Mouse (Mus musculus): ENCODE data around the gene Nmb.
"Not testable (repeated sequence)": the region's sequence is repeated elsewhere in the genome, so short reads cannot be mapped to it uniquely, and the experiment has no call there.

Nmb gene

DNA sequence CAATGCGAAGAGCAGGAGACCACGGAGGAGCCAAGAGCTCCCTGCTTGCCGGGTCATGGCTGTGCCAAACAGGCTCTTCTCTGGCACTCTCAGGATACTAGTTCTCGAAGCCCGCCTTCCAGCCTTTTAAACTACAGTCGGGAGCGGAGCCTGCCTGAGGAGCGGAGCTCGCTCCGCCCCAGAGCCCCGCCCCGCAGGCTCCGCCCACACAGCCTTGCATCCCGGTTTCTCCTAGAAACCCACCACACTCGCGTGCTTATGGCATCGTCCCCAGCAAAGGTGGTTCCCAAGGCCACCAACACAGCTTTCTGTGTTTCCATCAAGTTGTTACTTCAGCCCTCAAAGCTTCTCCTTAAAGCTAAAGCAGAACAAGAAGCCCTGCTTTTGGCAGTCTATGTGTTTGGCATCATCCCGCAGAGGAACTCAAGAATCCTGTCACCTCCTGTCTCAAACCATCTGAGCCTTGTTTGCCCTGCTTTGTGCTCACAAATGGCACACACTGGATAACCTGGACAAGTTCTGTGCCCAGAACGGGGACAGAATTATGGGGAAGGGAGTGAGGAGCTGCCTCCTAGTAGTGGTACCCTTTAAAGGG is at the start of gene Nmb:
Gene Nmb (minus strand): TSS at position 156 of the 595 bp plus-strand sequence.
- DNase-seq: peak; percentile 67

DNA sequence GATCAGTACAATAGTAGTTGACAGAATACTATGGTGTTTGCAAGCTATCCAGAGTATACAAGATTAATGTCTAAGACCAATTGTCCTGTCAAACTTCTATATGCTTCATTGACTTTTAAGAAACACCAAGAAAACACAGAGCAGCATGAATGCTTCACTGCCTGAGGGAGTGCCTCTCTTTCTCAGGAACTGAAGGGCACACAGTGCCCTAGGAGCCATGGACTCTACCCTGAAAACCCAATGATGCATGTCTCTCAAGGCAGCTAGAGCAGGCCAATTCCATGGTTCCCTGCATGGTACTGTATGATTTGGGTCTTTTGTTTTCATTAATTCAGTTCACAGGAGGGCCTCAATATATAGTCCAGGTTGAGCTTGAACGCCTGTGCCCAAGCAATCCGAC is 49.4 kb upstream of the Nmb start:
- DNase-seq: no peak

DNA sequence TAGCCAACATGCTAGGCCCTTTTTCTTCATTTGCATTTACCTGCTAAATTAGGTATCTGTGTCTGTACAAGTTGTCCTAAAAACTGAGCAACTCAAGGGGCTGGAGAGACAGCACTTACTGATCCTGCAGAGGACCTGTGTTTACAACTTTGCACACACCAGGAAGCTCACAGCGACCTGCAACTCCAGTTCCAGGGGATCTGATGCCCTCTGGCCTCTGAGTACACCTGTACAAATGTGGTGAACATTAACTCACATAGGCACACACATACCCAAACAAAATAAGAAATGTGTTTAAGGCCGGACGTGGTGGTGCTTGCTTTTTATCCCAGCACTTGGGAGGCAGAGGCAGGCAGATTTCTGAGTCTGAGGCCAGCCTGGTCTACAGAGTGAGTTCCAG is 47.3 kb upstream of the Nmb start:
- DNase-seq: no peak

DNA sequence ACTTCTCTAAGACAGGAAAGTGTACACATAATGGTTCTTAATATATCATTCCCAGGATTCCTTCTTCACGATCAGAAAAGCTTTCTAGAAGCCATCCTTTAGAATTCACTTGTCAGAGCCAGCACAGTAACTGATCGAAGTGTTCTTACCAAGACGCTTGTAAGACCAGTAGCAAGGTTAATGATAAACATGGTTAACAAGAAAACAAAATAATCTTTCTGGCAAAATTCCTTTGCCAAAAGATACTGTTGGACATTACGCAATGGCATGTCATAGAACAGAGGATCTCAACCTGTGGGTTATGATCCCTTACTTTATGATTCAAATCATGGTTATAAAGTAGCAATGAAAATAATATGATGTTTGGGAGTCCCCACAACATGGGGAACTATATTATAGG is 46.6 kb upstream of the Nmb start:
- DNase-seq: no peak

DNA sequence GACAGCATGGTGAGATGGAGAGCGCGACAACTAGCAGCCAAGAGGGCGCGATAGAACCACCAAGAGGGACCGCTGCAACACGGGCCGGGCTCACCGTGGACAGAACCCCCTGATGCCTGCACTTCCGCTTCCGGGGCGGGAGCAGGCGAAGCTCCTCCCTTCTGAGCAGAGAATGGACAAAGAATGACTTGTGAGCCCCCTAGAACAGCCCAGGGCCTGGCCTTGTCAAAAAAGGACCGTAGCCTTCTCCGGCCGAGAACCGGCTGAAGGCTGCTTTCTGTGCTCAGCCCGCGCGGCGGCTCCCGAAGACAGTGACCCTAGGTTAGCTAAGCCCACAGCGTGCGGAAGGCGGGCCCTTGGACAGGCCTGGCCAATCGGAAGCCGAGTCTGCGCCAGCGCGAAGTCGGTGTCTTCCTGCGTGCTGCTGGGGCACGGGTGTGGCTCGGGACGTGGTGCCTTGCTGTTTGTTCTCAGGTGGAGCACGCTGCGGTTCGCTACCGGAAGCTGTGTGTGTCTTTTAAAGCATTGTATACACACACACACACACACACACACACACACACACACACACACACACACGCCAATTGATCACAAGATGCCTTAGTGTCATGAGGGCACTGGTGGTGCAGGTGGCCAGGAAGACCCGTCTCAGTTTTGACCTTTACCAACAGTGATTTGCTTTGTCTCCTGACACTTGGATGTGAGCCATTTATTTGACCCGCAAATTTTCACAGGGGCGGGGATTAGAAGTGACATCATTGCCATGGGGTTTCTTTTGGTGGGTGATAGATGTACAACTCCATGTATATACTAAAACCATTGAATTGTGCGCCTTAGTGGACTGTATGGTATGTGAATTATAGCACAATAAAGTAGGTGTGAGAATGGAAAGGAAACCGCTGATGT is 42.8 kb upstream of the Nmb start, which contains the start of gene Sec11a:
Gene Sec11a (minus strand): TSS at position 336 of the 906 bp plus-strand sequence.
- peak; percentile 96 for DNase-seq

DNA sequence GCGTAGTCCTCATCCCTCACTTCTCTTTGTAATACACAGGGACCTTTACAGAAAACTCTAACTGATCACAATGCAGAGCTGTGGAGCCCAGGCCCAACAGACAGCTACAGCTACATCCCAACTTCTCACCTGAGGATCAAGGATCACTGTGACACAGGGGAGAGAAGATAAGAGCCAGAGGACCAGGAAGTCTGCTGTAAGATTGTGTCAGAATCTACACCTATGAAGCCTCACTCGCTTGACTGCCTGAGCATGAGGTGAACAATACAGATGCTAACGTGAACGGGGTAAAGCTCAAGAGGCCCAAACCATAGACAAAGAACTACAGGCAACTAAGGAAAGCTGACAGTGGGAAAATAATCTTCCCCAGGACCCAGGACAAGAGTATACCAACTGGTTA is 34.9 kb upstream of the Nmb start:
- no peak for DNase-seq

DNA sequence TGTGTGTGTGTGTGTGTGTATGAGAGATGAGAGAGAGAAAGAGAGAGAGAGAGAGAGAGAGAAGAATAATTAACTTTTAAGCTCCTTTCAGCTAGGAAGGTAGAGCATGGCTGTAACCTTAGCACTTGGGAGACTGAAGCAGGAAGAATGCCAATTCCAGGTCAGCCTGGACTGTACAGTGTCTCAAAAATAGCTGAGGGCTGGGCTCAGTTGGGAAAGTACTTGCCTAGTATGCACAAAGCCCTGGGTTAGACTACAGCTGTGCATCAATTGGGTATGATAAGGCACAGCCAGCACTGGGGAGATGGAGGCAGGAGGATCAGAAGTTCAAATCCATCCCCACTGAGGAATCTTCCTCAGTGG is 32.4 kb upstream of the Nmb start:
- not testable (repeated sequence) for DNase-seq

DNA sequence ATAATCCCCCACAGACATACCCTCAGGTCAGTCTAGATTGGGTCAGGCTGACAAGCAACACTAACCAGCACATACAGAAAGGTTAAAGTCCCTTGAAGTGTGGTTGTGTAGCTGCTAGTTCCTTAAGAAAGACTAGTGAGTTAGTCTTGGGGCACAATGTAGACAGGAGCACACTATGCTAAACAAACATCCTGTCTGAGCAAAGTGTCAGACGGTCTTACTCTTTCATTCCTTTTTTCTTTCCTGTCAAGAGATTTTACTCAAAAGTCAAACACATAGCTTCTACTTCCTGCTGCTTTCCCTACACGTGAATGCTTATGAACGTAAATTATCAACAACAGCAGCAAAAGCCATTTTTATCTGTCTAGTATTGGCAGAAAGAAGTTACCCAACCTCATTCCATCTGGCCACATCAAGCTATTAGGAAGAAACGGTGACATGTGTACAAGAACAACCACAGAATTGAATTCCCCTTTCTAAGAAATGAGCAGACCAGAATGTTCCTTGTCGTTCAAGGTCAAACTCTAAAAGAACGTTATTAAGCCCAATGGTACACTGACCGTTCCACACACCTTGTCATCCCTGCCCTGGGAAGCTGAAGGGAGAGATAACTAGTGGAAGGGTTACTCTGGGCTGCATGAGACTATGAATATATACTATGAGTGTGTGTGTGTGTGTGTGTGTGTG is 31.9 kb upstream of the Nmb start:
- DNase-seq: not testable (repeated sequence)

DNA sequence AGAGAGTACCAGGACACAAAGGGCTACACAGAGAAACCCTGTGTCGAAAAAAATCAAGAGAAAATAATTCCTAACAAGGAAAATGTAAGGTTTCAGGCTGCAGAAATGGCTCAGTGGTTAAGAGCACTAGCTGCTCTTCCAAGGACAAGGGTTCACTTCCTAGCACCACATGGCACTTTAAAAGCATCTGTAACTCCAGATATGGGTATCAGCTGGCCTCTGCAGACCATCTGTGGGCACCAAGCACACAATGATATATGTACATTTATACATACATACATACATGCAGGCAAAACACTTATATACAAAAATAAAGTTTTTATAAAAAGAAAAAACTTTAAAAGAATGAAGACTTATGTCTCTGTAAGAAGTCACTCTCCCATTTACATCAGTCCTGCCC is 31.0 kb upstream of the Nmb start:
- no peak for DNase-seq

DNA sequence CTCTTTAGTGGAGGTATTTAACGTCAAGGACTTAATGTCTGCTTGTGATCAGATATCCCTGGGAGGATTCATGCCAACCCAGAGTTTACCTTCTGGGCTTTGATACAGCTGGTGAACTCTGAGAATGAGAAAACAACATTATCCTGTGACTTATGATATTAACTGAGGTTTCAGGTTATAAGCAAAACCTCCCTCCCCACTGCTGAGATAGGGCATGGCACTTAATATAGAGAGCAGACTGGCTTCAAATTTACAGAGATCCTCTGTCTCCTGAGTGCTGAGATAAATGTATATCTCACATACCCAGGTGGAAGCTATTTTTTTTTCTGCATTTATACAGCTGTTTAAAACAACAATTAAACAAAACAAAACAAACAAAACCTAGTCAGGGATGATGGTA is 27.9 kb upstream of the Nmb start:
- no peak for DNase-seq

DNA sequence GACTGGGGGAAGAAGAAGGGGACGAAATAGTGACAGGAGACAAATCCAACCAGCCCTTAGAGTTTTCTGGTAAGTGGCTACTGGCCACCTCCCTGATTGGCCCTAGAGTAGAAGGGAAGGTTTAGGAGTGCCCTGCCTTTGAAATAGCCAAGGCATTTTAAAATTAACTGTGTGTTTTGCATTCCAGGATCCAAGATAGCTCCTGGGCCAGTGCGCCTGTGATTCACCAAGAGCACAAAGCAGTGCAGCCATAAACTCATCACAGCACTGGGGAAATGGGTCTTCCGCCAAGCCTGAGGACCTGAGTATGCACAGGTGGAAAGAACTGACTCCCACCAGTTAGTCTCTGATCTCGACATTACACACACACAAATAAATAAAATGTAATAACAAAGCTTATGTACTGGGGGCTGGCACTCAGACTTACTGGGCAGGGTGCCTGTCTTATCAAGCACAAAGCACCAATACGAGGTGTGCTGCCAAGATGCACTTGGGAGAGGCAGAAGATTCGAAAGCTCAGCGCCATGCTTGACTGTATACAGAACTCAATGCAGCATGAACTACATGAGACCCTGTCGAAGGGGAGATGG is 26.8 kb upstream of the Nmb start:
- DNase-seq: no peak

DNA sequence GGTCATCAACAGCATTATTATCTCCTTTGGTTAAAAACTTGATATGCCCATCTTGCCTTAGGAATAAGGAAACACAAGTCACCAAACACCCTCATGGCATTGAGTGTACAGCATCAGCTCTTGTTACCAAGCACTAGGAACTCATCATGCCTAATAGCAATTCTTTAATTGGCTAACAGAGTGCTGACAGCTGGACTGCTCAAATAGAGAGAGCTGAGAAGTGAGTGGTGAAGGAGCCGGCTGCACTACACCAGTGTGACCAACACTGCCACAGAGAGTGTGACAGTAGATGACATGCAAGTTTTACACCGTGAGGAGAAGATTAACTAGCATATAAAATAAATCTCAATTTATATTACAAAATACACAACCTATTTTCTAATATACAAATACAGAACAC is 18.3 kb upstream of the Nmb start:
- no peak for DNase-seq

DNA sequence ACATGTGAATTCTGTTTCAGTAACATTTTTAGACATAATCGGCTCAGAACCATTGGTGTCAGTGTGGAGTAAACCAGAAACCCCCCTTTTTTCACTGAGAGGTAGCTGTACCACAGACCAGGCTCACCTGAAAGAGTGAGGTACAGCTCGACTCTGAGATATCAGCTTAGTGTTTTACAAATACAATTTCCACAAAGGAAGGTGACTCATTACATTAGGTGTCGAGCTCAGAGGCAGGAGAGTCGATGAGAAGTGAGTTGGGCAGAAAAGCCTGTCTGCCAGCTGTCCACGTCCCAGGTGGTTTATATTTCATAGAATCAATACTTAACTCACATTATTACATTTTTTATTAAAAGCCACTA is 14.8 kb upstream of the Nmb start:
- no peak for DNase-seq

DNA sequence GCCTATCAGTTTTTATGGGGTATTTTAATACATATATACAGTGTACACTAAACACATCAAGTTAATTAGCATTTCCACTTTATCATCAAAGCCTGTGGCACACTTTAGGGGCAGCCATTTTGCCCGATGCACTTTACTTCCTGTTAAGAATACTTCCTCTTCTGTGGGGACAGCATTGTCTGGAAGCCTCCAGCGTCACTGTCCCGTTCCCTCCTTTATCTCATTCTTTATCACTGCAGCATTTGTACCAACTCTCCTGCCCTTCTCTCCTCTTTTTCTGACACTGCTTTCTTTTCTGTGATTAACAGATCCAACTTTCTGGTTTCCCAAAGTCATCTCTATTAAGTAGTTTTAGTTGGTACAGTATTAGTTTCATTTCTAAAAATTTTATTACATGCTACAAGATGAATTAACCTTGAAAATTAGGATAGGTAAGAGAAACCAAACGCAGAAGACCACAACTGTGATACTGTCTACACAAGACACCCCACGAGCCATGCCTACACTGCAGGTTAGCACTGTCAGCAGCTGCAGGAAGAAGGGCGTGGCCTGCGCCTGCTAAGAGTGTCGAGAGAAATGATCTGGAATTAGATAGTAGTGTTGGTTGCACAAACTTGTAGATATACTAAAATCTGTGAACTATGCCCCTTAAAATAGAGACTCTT is 14.2 kb upstream of the Nmb start:
- DNase-seq: no peak

DNA sequence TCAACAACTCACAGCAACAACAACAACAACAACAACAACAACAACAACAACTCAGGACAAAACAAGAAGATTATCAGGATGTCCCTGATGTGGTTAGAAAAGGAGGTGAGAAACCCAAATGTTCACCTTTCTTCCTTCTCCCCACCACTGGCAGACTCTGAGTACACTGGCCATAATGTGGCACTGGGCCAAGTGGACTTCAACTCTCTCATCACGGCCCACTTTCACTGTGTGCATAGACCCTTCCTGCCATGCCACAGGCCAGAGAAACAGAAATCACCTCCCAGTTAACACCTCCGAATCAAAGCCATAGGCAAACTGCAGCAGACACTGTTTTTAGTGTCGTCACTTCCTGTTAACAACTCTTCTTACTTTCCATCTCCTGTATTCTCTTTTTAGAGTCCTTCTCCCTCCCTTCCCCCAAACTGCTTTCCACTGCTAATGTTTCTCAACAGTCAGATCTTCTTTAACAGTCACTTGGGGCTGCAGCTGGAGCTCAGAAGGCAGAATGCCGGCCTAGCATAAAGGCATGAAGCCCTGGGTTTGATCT is 13.1 kb upstream of the Nmb start:
- no peak for DNase-seq

DNA sequence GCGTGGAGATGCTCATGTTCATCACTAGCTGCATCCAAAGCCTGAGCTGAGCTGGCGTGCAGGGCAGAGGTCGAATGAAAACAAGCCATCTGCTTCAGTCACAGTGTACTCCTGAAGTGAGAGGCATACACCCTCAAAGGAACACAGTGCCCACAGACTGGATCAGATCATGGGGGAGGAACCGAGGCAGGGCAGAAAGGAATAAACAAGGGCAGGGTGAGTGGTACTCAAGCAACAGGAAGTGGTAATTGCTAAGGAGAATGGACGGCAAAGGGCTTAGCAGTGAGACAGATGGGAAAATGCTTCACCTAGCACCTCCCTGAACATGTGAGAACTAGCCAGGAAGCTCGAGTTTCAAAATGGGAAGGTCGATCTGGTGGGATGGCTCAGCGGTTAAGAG is 7.6 kb upstream of the Nmb start:
- no peak for DNase-seq

DNA sequence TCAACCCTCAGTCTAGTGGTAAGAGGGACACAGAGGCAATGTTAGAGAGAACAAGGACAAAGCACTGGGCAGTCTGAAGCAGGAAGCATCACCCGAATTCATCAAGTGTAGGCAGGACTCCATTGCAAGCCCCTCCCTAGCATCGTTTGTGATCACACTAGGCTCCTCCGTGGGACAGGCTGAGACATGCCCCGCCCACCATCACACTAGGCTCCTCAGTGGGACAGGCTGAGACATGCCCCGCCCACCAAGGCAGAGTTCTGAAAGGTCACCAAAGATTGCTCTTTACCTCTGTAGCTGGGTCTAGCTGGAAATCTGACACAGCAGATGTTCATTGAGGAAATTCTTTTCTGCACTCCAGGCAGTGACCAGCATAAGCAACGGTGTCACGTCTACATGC is 6.2 kb upstream of the Nmb start:
- DNase-seq: no peak

DNA sequence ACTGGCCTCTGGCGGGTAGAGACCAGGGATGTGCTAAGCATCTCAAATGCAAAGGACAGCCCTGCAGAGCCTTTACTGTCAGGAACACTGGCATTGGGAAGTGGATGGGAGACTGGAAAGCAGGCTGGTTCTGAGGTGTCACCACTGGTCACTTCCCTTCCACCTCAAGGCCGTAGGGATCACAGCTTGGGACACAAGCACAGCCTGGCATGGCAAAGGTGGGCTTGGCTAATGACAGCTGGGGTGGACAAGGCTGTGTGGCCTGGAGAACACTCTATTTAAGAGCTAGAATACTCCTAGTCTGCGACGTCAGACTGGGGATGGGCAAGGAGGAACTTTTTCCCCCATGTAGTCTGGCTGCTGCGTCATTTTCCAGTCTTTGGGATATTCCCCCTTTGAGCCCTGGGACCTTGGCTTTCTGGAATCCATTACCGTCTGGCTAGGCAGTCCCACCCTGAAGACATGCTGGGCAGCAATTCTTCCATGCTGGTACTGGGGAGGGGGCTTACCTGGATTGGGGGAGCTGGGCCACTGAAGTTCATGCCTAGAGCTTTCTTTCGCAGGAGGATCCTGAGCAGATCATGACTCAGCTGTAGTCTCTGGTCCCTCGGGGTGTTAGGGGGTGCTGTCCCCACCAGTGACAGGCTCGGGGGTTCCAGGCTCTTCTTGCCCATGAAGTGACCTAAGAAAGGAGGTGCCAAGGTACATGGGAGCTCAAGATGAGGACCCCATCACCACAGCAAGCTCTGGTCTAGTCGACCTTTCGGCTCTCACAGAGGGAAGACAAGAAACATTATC is 1.1 kb downstream of the Nmb start:
- DNase-seq: no peak

DNA sequence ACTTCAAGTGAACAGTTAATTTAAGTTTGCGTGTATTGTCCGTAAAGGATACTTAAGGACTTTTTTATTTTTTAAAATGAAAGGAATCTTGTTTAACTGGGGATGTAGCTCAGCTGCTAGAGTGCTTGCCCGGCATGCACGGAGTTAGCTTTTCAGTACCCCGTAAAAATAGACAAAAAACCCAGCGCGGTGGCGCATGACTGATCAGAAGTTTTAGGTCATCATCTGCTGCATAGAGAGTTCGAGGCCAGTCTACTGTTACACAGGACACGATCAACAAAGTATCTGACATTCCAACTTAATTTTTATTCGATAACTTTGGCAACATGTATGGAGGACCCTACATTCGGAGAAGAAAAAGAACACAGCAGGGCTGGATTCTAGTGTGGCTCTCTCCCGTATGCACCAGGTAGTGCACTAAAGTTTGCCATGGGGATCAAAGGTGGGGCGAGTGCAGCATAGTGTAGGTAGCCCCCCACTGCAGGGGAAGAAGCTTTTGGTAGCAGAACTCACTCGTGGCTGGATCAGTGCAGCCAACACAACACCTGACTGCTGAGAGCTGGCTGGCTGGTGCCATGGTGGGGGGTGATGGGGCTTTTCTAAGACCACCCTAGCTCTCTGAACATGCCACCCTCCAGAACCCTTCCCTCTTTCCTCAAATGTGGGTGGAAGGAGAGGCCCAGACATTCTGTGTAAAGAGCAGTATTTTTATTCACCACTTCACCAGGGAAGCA is 3.2 kb downstream of the Nmb start:
- DNase-seq: no peak

DNA sequence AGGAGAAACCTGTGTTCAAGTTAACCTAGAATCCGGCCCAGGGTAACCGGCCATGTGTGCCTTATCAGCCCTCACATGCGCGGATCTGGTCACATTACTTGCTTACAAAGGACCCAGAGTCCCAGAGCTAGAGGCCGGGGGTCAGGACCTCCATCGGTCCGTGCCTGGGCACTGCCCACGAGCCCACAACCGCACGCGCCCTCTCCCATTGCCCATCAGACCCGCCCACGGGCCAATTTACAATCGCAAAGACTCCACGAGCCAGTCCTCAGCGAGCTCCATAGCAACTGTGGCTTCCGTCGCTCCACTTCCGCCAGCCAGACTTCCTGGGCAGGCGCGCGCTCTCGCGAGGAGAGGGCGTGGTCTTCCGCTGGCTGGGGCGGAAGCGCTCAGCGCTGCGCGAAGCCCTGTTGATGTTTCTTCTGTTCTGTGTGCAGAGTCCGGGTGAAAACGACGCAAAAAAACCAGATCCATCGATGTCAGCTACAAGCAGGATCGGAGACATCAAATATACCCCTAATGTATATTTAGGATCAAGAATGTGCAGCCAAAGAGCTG is 3.9 kb downstream of the Nmb start, which contains the start of gene Wdr73:
Gene Wdr73 (minus strand): TSS at position 326 of the 558 bp plus-strand sequence.
- peak; percentile 86 for DNase-seq

DNA sequence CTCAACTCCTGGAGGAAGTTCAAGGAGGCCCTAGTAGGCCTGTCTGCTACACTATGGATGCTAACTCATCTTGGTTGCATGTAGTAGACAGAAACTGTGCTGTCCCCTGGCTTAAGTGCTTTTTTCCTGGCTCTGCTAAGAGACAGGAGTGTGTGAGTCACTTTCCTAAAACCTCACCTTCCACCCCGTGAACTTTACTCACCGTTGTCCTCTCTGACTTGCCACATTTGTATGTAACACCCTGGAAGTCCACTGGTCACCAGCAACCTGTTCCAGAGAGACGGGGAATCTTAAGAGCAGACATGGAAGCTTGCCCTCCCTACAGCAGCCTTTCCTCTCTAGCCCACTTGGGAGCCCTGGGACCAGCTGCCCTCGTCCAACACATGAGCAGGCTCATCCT is 7.2 kb downstream of the Nmb start:
- no peak for DNase-seq
